Mouse (Mus musculus) ES-Bruce4 (cell line): Measurements from ENCODE around the gene Ctsj. TPM values are rescaled to one million over a fixed set of nuclear protein-coding genes. Genes with fewer than 3 reads are reported as not detected.

Source experiments
- H3K27ac ChIP-seq: 2 replicates; pipeline ENCODE4 v1.5.1; 2012; ENCODE audit warnings: low read length, inconsistent platforms; ENCODE audit not compliant: insufficient read depth
- H3K27me3 ChIP-seq: 2 replicates; pipeline ENCODE4 v1.6.1; 2012; ENCODE audit warnings: mild to moderate bottlenecking, low read length, inconsistent platforms; ENCODE audit not compliant: control insufficient read depth, poor library complexity, insufficient read depth, severe bottlenecking
- H3K36me3 ChIP-seq: 2 replicates; pipeline ENCODE4 v1.6.1; 2012; ENCODE audit warnings: inconsistent platforms, mild to moderate bottlenecking, low read length, moderate library complexity; ENCODE audit not compliant: control insufficient read depth, poor library complexity, insufficient read depth, severe bottlenecking
- H3K4me1 ChIP-seq: one replicate; pipeline ENCODE4 v1.8.1; 2011; ENCODE audit warnings: low read length; ENCODE audit not compliant: control insufficient read depth, insufficient read depth
- H3K4me3 ChIP-seq: 2 replicates; pipeline ENCODE4 v1.5.1; 2011; ENCODE audit warnings: low read depth, mild to moderate bottlenecking, low read length
- H3K9ac ChIP-seq: 2 replicates; pipeline ENCODE4 v1.6.1; 2012; ENCODE audit warnings: low read depth, mild to moderate bottlenecking, inconsistent platforms; ENCODE audit not compliant: poor library complexity, severe bottlenecking
- H3K9me3 ChIP-seq: replicated peaks from 2 replicates; pipeline ENCODE4 v1.6.1; 2012; ENCODE audit warnings: mild to moderate bottlenecking, low read length, inconsistent platforms; ENCODE audit not compliant: control insufficient read depth, poor library complexity, insufficient read depth, severe bottlenecking
- CTCF ChIP-seq: IDR thresholded peaks from one replicate; pipeline ENCODE4 v1.8.1; 2011; ENCODE audit warnings: low read depth, low read length
- EP300 ChIP-seq: IDR thresholded peaks from 2 replicates; pipeline ENCODE4 v1.6.1; 2011; ENCODE audit warnings: low read depth, low read length; ENCODE audit not compliant: insufficient read depth
- POLR2A ChIP-seq: IDR thresholded peaks from one replicate; pipeline ENCODE4 v1.8.1; 2011; ENCODE audit warnings: low read length; ENCODE audit not compliant: insufficient read depth
- polyA plus RNA-seq: library from polyadenylated mRNA; stranded (reverse); fragments of >200 nt; gene quantifications from 2 replicates; pipeline ENCODE4 v1.2.4, GENCODE M21; 2011; ENCODE audit warnings: low read depth; ENCODE audit not compliant: missing spikeins, insufficient read depth, insufficient read length

Gene Ctsj
- polyA plus RNA-seq, 1 experiment: 5.8 TPM

DNA sequence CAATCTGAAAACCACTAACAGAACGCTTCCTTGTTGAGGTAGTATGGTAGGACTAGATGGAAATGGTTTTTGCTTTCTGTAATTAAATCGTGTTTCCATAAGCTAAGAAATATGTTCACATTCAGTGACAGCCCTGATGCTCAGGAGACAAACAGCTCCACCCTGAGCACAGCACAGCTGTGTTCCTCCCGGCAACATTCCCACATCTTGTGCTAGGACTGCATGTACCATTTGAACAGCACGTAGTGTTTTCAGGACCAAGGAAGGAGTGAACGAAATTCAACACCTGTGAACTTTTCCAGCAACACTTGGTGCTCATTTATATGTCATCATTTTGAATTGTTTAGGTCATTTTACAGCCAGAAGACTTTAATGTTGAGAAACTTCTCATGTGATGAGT lies 44.1 kb downstream of the Ctsj start:
- no peak for TF ChIP-seq EP300
- TF ChIP-seq CTCF: no peak
- TF ChIP-seq POLR2A: no peak
- Histone ChIP-seq H3K9ac (no peak overlapping the region), H3K36me3 (no peaks in the 10 kb centered on the region), H3K4me1 (no peaks in the 10 kb centered on the region), H3K9me3 (no peaks in the 10 kb centered on the region), H3K4me3 (no peak overlapping the region), H3K27ac (no peak overlapping the region), H3K27me3 (no peaks in the 10 kb centered on the region)

Other genes starting within 250 kb of the Ctsj start
- gene BC051665, start 219.6 kb downstream of the Ctsj start, polyA plus RNA-seq: not detected in 2 replicates
- not detected in 2 replicates for gene Ctsll3, start 203.1 kb downstream of the Ctsj start, polyA plus RNA-seq
- gene 4930486L24Rik, start 141.5 kb downstream of the Ctsj start, polyA plus RNA-seq: 0.67 and 1.1 TPM in 2 replicates
- gene Gm49392, start 109.1 kb downstream of the Ctsj start, polyA plus RNA-seq: not detected in 2 replicates
- gene Ctla2b, start 108.5 kb downstream of the Ctsj start, polyA plus RNA-seq: not detected in 2 replicates
- gene Tpbpb, start 101.1 kb downstream of the Ctsj start, polyA plus RNA-seq: 5.3 and 14.0 TPM in 2 replicates
- gene Gm49393, start 70.4 kb downstream of the Ctsj start, polyA plus RNA-seq: not detected in 2 replicates
- not detected in 2 replicates for gene Gm49391, start 69.4 kb downstream of the Ctsj start, polyA plus RNA-seq
- gene Ctla2a, start 69.3 kb downstream of the Ctsj start, polyA plus RNA-seq: 4.2 and 6.0 TPM in 2 replicates
- 14.2 and 34.1 TPM in 2 replicates for gene Tpbpa, start 64.0 kb downstream of the Ctsj start, polyA plus RNA-seq
- 0.65 and 1.4 TPM in 2 replicates for gene Ctsq, start 34.7 kb upstream of the Ctsj start, polyA plus RNA-seq
- 0.70 TPM in 1 of 2 replicates, not detected in the other for gene Ctsr, start 158.3 kb upstream of the Ctsj start, polyA plus RNA-seq
- gene Cts6, start 197.5 kb upstream of the Ctsj start, polyA plus RNA-seq: not detected in 2 replicates
- not detected in 2 replicates for gene Cts8, start 249.4 kb upstream of the Ctsj start, polyA plus RNA-seq